Mouse (Mus musculus): Measurements from ENCODE around the gene Pacs1.
A peak's percentile ranks its signal among the peaks of the same experiment; 100 is the strongest.
"Not testable (repeated sequence)": the region's sequence is repeated elsewhere in the genome, so short reads cannot be mapped to it uniquely, and the experiment has no call there.

Pacs1 gene

DNA sequence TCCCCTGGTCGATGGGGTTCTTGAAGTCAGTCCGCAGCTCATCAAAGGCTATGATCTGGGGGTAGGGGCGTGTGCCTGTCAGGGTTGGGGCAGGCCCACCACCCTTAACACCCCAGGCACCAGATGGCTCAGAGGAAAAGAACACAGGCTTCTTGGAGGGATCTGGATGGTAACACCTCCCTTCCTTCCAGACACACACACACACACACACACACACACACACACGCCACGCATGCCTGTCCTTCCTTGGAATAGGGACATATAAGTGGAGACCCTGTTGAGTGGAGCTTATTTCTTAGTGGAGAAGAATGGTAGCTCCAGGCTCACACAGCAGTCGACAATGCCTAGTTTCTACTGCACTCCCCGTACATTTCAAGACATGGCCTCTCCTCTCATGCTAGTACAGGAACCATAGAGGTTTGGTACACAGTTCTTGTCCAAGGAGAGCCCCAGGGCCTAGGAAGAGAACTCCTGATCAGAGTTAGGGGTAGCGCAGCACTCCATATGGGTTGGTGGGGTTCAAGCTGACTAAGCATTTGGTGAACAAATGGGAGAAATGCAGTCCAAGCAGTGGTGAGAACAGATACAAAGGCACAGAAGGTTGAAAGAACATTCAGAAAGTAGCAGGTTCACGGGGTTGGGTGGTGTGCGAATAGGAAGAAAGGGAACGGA, 178.0 kb downstream of the Pacs1 start:
- DNase-seq = no peak

DNA sequence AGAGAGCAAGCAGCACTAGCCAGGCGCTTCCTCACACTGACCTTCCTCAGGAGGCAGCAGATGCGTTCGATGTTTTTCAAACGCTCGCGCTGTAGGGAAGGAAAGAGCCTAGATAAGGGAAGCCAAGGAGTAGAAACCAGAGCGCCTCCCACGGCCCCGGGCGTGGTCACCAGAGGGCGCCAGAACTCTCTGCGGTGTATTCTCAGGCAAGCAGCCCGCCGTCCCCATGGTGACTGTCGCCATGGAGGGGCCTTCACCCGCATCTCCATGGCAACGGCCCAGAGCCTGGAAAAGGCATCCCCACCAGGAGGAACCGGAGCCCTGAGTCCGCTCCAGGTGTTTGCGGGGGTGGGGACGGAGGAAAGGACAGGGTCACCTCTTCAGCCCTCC, 178.7 kb downstream of the Pacs1 start:
- peak; percentile 97 for DNase-seq

DNA sequence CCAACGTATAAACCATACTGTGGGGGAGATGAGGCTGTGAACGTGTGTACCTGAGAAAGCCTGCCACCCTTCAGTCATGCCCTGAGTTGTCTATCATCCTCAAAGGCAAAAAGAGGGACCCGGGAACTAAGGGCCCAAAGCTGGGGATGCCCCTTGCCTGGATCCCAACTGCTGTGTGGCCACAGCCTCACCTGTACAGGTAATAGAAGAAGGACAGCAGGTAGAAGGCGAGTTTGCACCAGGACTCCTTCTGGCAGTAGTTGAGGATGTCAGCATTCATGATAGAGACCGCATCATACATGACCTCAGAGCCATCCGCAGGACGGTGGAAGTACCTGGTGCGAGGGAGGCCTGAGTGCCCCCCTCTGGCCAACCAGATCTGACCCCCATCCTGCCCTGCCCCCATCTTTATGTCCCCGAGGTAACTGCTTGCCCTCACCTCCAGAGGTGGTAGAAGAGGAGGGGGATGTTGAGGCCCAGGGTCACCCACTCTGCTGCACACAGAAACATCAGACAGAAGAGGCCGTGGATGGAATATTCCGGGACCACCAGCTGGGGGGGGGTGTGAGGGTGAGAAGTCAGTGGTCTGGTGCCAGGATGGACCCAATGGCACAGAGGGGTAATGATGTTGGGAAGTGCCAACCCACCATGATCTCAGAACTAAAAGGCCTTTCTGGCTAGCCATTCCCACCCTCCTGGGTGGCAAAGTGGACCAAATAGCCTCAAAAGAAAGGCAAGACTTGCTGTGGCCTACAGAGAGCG, 179.3 kb downstream of the Pacs1 start:
- DNase-seq = no peak

DNA sequence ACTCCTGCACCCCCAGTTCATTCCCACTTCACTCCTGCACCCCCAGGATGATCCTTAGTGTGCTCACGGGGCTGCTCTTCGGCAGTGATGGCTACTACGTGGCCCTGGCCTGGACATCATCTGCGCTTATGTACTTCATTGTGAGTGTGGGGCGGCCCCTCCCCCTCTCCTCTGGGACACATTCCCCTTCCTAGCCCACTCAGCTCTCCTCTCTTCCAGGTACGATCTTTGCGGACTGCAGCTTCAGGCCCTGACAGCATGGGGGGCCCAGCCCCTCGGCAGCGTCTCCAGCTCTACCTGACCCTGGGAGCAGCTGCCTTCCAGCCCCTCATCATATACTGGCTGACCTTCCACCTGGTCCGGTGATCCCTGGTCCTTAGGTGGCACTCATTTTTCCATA, 180.8 kb downstream of the Pacs1 start:
- no peak for DNase-seq

DNA sequence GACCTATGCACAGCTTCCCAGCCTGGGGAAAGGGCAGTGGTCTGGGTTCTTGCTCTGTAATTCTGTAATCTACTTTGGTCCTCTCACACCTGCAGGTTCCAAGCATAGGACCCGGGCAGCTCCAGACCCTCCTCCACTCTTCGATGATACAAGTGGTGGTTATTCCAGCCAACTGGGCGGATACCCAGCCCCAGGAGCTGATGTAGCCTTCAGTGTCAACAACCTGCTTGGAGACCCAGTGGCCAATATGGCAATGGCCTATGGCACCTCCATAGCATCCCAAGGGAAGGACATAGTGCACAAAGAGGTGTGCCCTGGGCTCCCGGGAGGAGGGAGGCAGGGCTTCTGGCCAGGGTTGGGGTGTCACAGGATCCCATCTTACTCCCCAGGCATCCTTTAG, 183.6 kb downstream of the Pacs1 start:
- DNase-seq = no peak

DNA sequence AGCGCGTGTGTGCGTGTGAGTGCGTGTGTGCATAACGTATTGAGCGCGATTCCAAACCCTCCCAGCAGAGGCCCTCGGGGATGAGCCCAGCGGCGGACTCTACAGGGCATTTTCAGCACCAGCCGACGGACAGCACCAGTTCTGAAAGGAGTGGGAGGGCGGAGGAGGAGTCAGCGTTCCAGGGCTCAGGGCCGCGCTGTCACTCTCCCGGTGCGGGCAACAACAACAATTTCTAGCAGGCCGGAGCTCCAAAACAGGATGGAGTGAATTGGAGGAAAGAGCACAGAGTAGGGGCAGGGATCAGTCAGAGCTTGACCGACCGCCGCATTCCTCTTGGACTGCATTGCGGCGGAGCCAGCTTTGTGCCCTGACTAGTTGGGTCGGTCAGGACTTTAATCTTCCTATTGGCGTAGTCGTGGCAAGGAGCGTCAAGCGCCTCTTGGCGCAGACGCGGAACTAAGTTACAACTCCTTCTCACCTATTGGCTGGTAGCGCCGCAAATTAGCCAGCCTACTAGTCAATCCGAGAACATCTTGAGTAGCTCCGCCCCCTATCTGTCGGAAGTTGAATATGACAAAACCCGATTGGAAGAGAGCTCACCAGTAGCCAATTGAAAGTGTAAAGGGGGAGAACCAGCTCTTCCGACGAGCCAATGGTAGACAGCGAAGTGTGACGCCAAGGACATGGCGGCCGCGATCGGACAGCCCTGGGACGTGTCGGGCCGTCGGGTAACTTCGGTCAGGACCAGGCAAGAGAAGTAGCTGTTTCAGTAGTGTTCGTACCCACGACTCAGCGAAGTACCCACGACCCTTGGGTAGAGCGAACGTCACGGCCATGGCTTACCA, 184.8 kb downstream of the Pacs1 start, which contains the start of gene Yif1a:
TSS of gene Yif1a (plus strand) at position 655 of the 845 bp plus-strand sequence.
- peak; percentile 98 for DNase-seq

DNA sequence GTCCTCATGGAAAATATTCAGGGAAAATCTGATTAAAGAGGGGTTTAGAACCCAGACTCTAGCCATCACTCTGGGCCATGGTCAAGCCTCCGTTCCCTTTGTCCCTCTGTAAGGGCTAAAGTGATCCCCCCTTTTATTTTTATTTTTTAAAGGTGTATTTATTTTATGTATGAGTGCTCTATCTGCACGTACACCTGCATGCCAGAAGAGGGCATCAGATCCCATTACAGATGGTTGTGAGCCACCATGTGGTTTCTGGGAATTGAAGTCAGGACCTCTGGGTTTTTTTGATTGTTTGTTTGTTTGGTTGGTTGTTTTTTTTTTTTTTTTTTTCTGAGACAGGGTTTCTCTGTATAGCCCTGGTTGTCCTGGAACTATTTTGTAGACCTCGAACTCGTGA, 186.4 kb downstream of the Pacs1 start:
- not testable (repeated sequence) for DNase-seq

DNA sequence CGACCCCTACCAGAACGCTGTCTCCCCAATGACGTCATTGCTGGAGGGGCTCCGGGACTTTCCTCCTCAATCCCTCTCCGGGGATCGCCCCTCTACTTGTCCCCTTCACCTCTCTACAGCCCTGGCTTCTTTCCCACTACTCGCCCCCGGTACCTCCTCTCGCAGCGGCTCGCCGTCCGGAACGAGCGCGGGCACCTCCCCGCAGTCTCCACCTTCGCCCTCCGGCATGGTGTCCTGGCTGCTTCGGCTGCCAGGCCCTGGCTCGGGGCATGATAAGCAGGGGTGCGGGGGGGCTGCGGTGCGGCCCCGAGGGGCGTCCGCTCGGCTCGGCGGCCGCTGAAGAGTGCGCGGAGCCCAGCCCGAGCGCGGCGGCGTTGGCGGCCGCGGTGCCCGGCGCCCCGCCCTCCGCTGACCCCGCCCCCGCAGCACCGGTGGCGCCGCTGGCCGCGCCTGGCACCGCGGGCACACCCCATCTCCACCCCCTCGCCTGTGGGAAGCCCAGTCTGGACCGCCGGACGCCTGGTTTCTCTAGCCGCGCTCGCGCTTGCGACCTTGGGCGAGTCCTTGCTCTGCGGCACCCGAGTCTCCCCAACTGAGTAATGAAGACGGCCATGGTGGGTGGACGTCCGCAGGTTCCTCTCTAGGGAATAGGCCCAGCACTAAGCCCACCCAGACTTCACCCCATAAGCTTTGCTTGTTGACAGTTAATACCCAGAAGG, 187.6 kb downstream of the Pacs1 start, which contains the start of gene Tmem151a:
TSS of gene Tmem151a (minus strand) at position 387 of the 719 bp plus-strand sequence.
- no peak for DNase-seq

DNA sequence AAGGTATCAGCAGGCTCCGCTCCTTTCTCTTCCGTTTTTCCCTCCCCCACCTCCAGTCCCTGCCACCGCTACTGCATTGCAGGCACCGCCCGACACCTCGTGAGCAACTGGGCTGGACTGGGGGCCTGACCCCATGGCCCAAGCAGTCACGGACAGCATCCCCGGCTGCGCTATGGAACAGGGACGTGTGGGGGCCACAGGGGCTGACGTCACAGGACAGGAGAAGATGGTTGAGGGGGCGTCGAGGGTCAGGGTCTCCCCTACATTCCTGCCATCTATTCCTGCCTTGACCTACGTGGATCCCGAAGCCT, 188.1 kb downstream of the Pacs1 start:
- DNase-seq = no peak

DNA sequence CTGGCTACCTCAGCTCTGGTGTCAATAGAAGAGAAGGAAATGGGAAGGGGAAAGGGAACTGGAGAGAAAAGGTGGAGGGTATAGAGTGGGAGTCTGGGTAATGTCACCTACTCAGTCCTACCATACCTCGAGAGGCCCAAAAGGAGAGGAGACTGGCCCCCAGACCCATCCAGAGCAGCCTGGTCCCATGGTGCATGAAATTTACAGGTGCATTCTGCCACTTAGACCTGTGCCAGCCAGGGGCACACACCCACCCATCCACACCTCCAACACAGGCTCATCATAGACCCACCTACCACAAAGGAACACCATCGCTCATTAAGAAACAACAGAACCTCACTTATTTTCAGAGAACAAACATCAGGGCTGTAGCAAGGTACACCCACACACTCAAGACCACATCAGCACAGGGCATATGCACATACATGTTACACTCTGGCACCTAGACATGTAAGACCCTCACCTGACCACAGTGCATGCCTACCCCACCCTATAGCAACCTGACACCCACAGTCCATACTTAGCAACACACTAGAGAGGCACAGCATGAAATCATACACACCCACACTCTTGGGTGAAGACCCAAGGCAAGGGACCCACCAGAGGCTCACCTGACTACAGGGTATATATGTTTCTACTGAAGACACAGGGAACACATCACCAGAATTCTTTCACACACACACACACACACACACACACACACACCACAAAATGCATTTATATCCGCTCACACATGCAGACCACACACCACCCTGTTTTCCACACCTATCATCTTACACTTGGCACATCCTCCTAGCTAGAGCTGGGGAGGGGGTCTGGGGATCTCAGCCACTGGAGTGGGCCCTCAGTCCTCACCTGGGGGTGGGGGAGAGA, 188.7 kb downstream of the Pacs1 start:
- DNase-seq = no peak
